8 mouse cellular contexts compared by ENCODE assay signal in genomic region chr7:45741777-45742176, GRCm38 (mm10). TPM values are rescaled to one million over a fixed set of nuclear protein-coding genes. Genes with fewer than 3 reads are reported as not detected.
DNase-seq lines count a peak whose midpoint lies in the region; ATAC-seq and TF ChIP-seq lines count a peak whose summit lies in the region.

No protein-coding gene starts in this region.

- H3K9ac ChIP-seq in kidney, embryonic 14.5 days (ENCODE audit: low read depth, low read length), result no peak overlapping the region
- no peak overlapping the region for H3K9ac ChIP-seq in forebrain, embryonic 16.5 days (replicated peaks; ENCODE audit: low read depth, low read length)
- no peak overlapping the region for H3K9ac ChIP-seq in lung, embryonic 15.5 days

- no peak overlapping the region for H3K27ac ChIP-seq in kidney, embryonic 14.5 days (ENCODE audit: low read depth, low read length)
- no peak overlapping the region for H3K27ac ChIP-seq in forebrain, embryonic 16.5 days (ENCODE audit: low read length)
- 0 out of 2 replicates have a peak overlapping the region, but pooled peaks have one; percentile 0 for H3K27ac ChIP-seq in lung, embryonic 15.5 days
- peak overlapping the region; percentile 47 for H3K27ac ChIP-seq in thymus, adult 2 months (ENCODE audit: control insufficient read depth, insufficient read depth, low read length)

- no peaks in the 10 kb centered on the region for H3K4me1 ChIP-seq in kidney, embryonic 14.5 days (ENCODE audit: control insufficient read depth, insufficient read depth, low read length)
- H3K4me1 ChIP-seq in forebrain, embryonic 16.5 days (replicated peaks; ENCODE audit: control insufficient read depth, insufficient read depth, low read length), result peaks cover 2% of the 10 kb centered on the region; the same call in 1 of the 2 replicates
- peaks cover 9% of the 10 kb centered on the region; the same call in 1 of the 2 replicates for H3K4me1 ChIP-seq in lung, embryonic 15.5 days
- H3K4me1 ChIP-seq in thymus, adult 2 months (replicated peaks; ENCODE audit: control insufficient read depth, insufficient read depth, low read length), result peaks cover 16% of the 10 kb centered on the region

- peaks cover 3% of the 10 kb centered on the region; the same call in 1 of the 2 replicates for H3K9me3 ChIP-seq in kidney, embryonic 14.5 days (ENCODE audit: control insufficient read depth, low read length)
- no peaks in the 10 kb centered on the region for H3K9me3 ChIP-seq in forebrain, embryonic 16.5 days (ENCODE audit: control insufficient read depth, low read length)
- H3K9me3 ChIP-seq in lung, embryonic 15.5 days, result no peaks in the 10 kb centered on the region

- TF ChIP-seq CTCF in thymus, adult 2 months (IDR thresholded peaks at IDR 0.05; ENCODE audit: borderline replicate concordance, control insufficient read depth, extremely low read depth, insufficient read depth, low read length, poor library complexity), result no peak

- H3K4me2 ChIP-seq in kidney, embryonic 14.5 days (replicated peaks; ENCODE audit: low read depth, low read length), result peak overlapping the region; percentile 46
- peak overlapping the region; percentile 37 for H3K4me2 ChIP-seq in forebrain, embryonic 16.5 days (ENCODE audit: low read length)
- H3K4me2 ChIP-seq in lung, embryonic 15.5 days, result peak overlapping the region; percentile 53

- WGBS in kidney, embryonic 14.5 days, result 35% methylated on average over 11 of the region's 11 CpGs
- 30% methylated on average over 11 of the region's 11 CpGs for WGBS in forebrain, embryonic 16.5 days
- 28% methylated on average over 11 of the region's 11 CpGs for WGBS in lung, embryonic 15.5 days
- WGBS in thymus, adult 2 months, result 13% methylated on average over 11 of the region's 11 CpGs

- no peak for DNase-seq in kidney, adult 18-20 months
- peak; percentile 68 for DNase-seq in T-cell, adult 2 months (ENCODE audit: low spot score)
- peak; percentile 59 for DNase-seq in thymus, adult 2 months
- DNase-seq in urinary bladder, postnatal 4 days (ENCODE audit: low spot score in 2 of 2), result no peak
- no peak for DNase-seq in Muller cell, postnatal 12 days (ENCODE audit: inconsistent ontology term)

- peak overlapping the region; percentile 30 for H3K4me3 ChIP-seq in kidney, embryonic 14.5 days (ENCODE audit: low read length)
- peak overlapping the region; percentile 17 for H3K4me3 ChIP-seq in forebrain, embryonic 16.5 days (replicated peaks; ENCODE audit: low read length)
- H3K4me3 ChIP-seq in lung, embryonic 15.5 days, result peak overlapping the region; percentile 33
- H3K4me3 ChIP-seq in thymus, adult 2 months (ENCODE audit: control insufficient read depth, insufficient read depth, low read length), result peak overlapping the region; percentile 56

- 0 out of 2 replicates have a peak, but pooled peaks have one; percentile 25 for ATAC-seq in kidney, embryonic 14.5 days (ENCODE audit: low FRiP score, low TSS enrichment)
- ATAC-seq in forebrain, embryonic 16.5 days, result peak; percentile 37; the same call in 1 of the 2 replicates
- 0 out of 2 replicates have a peak, but pooled peaks have one; percentile 66 for ATAC-seq in lung, embryonic 15.5 days (ENCODE audit: borderline replicate concordance, extremely low read depth, low FRiP score, low TSS enrichment)

- H3K27me3 ChIP-seq in kidney, embryonic 14.5 days (ENCODE audit: control insufficient read depth, insufficient read depth, low read length), result no peaks in the 10 kb centered on the region
- no peaks in the 10 kb centered on the region for H3K27me3 ChIP-seq in forebrain, embryonic 16.5 days (replicated peaks; ENCODE audit: control insufficient read depth, insufficient read depth, low read length)
- no peaks in the 10 kb centered on the region for H3K27me3 ChIP-seq in lung, embryonic 15.5 days
- no peaks in the 10 kb centered on the region for H3K27me3 ChIP-seq in thymus, adult 2 months (ENCODE audit: control insufficient read depth, insufficient read depth, low read length)

- no peaks in the 10 kb centered on the region for H3K36me3 ChIP-seq in kidney, embryonic 14.5 days (ENCODE audit: control insufficient read depth, insufficient read depth, low read length)
- H3K36me3 ChIP-seq in forebrain, embryonic 16.5 days (ENCODE audit: control insufficient read depth, insufficient read depth), result no peaks in the 10 kb centered on the region
- H3K36me3 ChIP-seq in lung, embryonic 15.5 days, result no peaks in the 10 kb centered on the region
- no peaks in the 10 kb centered on the region for H3K36me3 ChIP-seq in thymus, adult 2 months (ENCODE audit: control insufficient read depth, insufficient read depth, low read length)

- TF ChIP-seq POLR2A in thymus, adult 2 months (IDR thresholded peaks at IDR 0.05; ENCODE audit: control insufficient read depth, extremely low read depth, insufficient read depth, low read length, poor library complexity), result peak; percentile 60; the same call in 1 of the 2 replicates

RNA-seq across cellular contexts. Expression of gene Spaca4, which starts 16.2 kb away (rescaled TPM):
- 0.29 TPM in 1 of 2 replicates, not detected in the other for polyA plus RNA-seq in kidney, embryonic 14.5 days (2014; fragmentation: Nextera tagmentation; extraction: Ambion mirVana)
- not detected in 2 replicates for polyA plus RNA-seq in forebrain, embryonic 16.5 days (2015; fragmentation: Nextera tagmentation; extraction: Ambion mirVana)
- polyA plus RNA-seq in lung, embryonic 15.5 days (2015; fragmentation: Nextera tagmentation; extraction: Ambion mirVana), result not detected in 2 replicates
- not detected in 2 replicates for polyA plus RNA-seq in thymus, adult 2 months (2012; rRNA removed)

RNA-seq across cellular contexts. Expression of gene Fam83e, which starts 20.8 kb away (rescaled TPM):
- polyA plus RNA-seq in kidney, embryonic 14.5 days (2014; fragmentation: Nextera tagmentation; extraction: Ambion mirVana), result 1.2 and 2.1 TPM in 2 replicates
- polyA plus RNA-seq in forebrain, embryonic 16.5 days (2015; fragmentation: Nextera tagmentation; extraction: Ambion mirVana), result 0.60 and 1.1 TPM in 2 replicates
- 1.4 and 1.5 TPM in 2 replicates for polyA plus RNA-seq in lung, embryonic 15.5 days (2015; fragmentation: Nextera tagmentation; extraction: Ambion mirVana)
- 1.5 and 1.7 TPM in 2 replicates for polyA plus RNA-seq in thymus, adult 2 months (2012; rRNA removed)

RNA-seq across cellular contexts. Expression of gene Sphk2, which starts 24.0 kb away (rescaled TPM):
- 16.8 and 23.9 TPM in 2 replicates for polyA plus RNA-seq in kidney, embryonic 14.5 days (2014; fragmentation: Nextera tagmentation; extraction: Ambion mirVana)
- 29.9 and 31.1 TPM in 2 replicates for polyA plus RNA-seq in forebrain, embryonic 16.5 days (2015; fragmentation: Nextera tagmentation; extraction: Ambion mirVana)
- polyA plus RNA-seq in lung, embryonic 15.5 days (2015; fragmentation: Nextera tagmentation; extraction: Ambion mirVana), result 26.4 and 26.5 TPM in 2 replicates
- 87.4 and 88.1 TPM in 2 replicates for polyA plus RNA-seq in thymus, adult 2 months (2012; rRNA removed)

RNA-seq across cellular contexts. Expression of gene Rpl18, which starts 26.5 kb away (rescaled TPM):
- polyA plus RNA-seq in kidney, embryonic 14.5 days (2014; fragmentation: Nextera tagmentation; extraction: Ambion mirVana), result 1,328 and 1,679 TPM in 2 replicates
- polyA plus RNA-seq in forebrain, embryonic 16.5 days (2015; fragmentation: Nextera tagmentation; extraction: Ambion mirVana), result 567 and 579 TPM in 2 replicates
- 1,016 and 1,098 TPM in 2 replicates for polyA plus RNA-seq in lung, embryonic 15.5 days (2015; fragmentation: Nextera tagmentation; extraction: Ambion mirVana)
- 2,384 and 2,707 TPM in 2 replicates for polyA plus RNA-seq in thymus, adult 2 months (2012; rRNA removed)

RNA-seq across cellular contexts. Expression of gene Dbp, which starts 36.9 kb away (rescaled TPM):
- polyA plus RNA-seq in kidney, embryonic 14.5 days (2014; fragmentation: Nextera tagmentation; extraction: Ambion mirVana), result 6.6 and 7.7 TPM in 2 replicates
- 4.1 and 4.3 TPM in 2 replicates for polyA plus RNA-seq in forebrain, embryonic 16.5 days (2015; fragmentation: Nextera tagmentation; extraction: Ambion mirVana)
- 2.7 and 3.1 TPM in 2 replicates for polyA plus RNA-seq in lung, embryonic 15.5 days (2015; fragmentation: Nextera tagmentation; extraction: Ambion mirVana)
- polyA plus RNA-seq in thymus, adult 2 months (2012; rRNA removed), result 28.2 and 31.3 TPM in 2 replicates

Comparison
In these comparisons a context has a peak if more than half of its experiments do, and no peak if none do; other contexts are left out.
1. H3K27ac ChIP-seq: peak in lung, embryonic 15.5 days (single experiment) and thymus, adult 2 months (single experiment); none in kidney, embryonic 14.5 days (single experiment) and forebrain, embryonic 16.5 days (single experiment).
2. DNase-seq: peak in T-cell, adult 2 months (single experiment) and thymus, adult 2 months (single experiment); none in kidney, adult 18-20 months (single experiment), urinary bladder, postnatal 4 days (0 of 2) and Muller cell, postnatal 12 days (single experiment).
3. Peak in every context shown above with its lines, with median percentiles within 50 percentile points of each other: ATAC-seq, H3K4me2 ChIP-seq and H3K4me3 ChIP-seq.